Mouse (Mus musculus) hindbrain, embryonic 14.5 days (tissue): Measurements from ENCODE around the gene Sf1. TPM values are rescaled to one million over a fixed set of nuclear protein-coding genes. Genes with fewer than 3 reads are reported as not detected.
A peak's percentile ranks its signal among the peaks of the same experiment; 100 is the strongest.

Experiments used
- ATAC-seq: fragments of 200-750 bp; cut with Nextera tagmentation; 2 replicates; pipeline ENCODE4 v1.8.0; 2017; ENCODE audit warnings: moderate number of reproducible peaks, mild to moderate bottlenecking, moderate TSS enrichment, moderate library complexity; ENCODE audit not compliant: low FRiP score
- DNase-seq: peaks from one replicate; pipeline ENCODE4 v3.0.0-alpha.2; 2015; ENCODE audit warnings: low spot score
- H3K27ac ChIP-seq: fragments of 300-500 bp; sonication (generic); 2 replicates; pipeline ENCODE4 v1.5.1; 2014; ENCODE audit warnings: mild to moderate bottlenecking, moderate library complexity
- H3K27me3 ChIP-seq: fragments of 300-500 bp; sonication (generic); 2 replicates; pipeline ENCODE4 v1.6.1; 2014; ENCODE audit warnings: mild to moderate bottlenecking, low read length, mixed read lengths; ENCODE audit not compliant: control insufficient read depth, insufficient read depth
- H3K36me3 ChIP-seq: fragments of 300-500 bp; sonication (generic); replicated peaks from 2 replicates; pipeline ENCODE4 v1.6.1; 2014; ENCODE audit not compliant: control insufficient read depth, insufficient read depth
- H3K4me1 ChIP-seq: fragments of 300-500 bp; sonication (generic); replicated peaks from 2 replicates; pipeline ENCODE4 v1.6.1; 2014; ENCODE audit warnings: antibody characterized with exemption, low read length, mixed read lengths; ENCODE audit not compliant: control insufficient read depth, insufficient read depth
- H3K4me2 ChIP-seq: fragments of 300-500 bp; sonication (generic); replicated peaks from 2 replicates; pipeline ENCODE4 v1.6.1; 2014; ENCODE audit warnings: mild to moderate bottlenecking, moderate library complexity
- H3K4me3 ChIP-seq: fragments of 300-500 bp; sonication (generic); replicated peaks from 2 replicates; pipeline ENCODE4 v1.5.1; 2014; ENCODE audit warnings: mild to moderate bottlenecking, low read length
- H3K9ac ChIP-seq: fragments of 300-500 bp; sonication (generic); 2 replicates; pipeline ENCODE4 v1.6.1; 2014
- H3K9me3 ChIP-seq: fragments of 300-500 bp; sonication (generic); 2 replicates; pipeline ENCODE4 v1.6.1; 2016; ENCODE audit warnings: low read length; ENCODE audit not compliant: control insufficient read depth
- WGBS: fragments of 180-500 bp; shearing (Covaris S2); extraction: QIAGEN DNeasy Blood & Tissue Kit; methylation state at CpG from one replicate; pipeline ENCODE4 v1.1.7; 2014; 5-methylcytosine and 5-hydroxymethylcytosine counted together
- polyA plus RNA-seq: library from polyadenylated mRNA; unstranded; fragments of >200 nt; fragmentation: Nextera tagmentation; extraction: Ambion mirVana; gene quantifications from 2 replicates; pipeline ENCODE4 v1.2.1, GENCODE M21; 2014

Sf1 gene
- polyA plus RNA-seq, 1 experiment from 2014 or later: 103 TPM

DNA sequence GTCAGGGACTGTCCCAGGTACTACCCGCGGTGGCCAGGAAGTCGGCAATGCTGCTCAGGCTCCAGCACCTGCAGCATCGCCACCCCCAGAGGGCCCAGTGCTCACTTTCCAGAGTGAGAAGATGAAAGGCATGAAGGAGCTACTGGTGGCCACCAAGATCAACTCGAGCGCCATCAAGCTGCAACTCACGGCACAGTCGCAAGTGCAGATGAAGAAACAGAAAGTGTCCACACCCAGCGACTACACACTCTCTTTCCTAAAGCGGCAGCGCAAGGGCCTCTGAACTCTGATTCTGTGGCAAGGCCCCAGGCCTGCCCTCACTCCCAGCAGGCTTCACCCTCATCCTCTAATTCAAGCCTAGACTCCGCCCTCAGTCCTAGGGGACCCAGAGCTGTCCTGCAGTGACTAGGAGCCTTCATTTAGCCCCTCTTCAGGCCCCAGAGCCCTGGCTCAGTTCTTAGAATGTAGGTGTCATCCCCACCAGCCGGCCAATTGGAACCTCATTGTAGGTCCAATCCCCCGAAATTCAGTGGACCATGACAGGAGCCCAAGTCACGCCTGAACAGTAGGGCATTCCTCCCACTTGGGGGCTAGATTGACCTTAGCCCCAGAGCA is 23.5 kb upstream of the Sf1 start:
- Histone ChIP-seq H3K9ac (no peak overlapping the region), H3K4me2 (peak overlapping the region; percentile 83), H3K27me3 (no peaks in the 10 kb centered on the region), H3K27ac (no peak overlapping the region), H3K9me3 (no peaks in the 10 kb centered on the region), H3K36me3 (peaks cover 64% of the 10 kb centered on the region), H3K4me1 (peaks cover 26% of the 10 kb centered on the region), H3K4me3 (no peak overlapping the region)
- ATAC-seq: no peak
- DNase-seq: no peak
- 66% methylated on average over 15 of the region's 15 CpGs for WGBS

DNA sequence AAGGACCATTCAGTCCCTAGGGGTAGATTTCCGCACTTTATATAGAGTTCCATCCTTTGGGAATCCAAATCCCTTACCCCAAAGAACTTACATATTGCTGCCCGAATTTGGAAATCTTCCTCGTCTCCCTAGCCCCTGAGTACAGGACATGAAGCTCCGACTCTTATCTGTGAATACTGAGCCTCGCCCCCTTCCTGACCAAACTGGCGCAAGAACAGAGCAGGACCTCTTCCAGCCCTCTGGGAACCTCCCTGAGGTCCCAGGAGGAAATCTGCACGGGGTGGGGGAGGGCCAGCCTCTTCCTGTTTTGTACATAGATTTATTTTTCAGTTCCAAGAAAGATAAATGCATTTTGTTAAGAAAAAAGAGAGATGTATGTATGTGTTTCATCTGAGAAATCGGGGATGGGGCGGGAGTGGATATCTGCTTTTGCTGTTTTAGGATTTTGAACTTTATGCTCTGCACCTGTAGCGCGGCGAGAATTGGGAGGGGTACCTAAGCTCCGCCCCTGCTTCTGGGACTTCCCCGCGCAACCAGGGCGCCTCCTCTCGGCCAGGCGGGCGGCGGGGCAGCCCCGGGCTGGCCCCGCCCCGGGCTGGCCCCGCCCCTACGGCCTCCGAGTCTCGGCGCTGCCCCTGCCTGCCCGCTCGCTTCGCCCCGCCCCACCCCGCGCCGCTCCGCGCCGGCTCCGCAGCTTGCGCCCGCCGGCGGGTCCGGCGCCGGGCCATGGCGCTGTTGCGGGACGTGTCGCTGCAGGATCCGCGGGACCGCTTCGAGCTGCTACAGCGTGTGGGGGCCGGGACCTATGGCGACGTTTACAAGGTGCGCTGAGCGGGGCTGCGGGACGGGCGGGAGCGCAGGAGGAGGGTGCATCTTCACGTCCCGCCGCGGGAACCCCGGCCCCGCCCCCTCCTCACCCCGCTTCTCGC is 22.7 kb upstream of the Sf1 start, which contains the start of gene Map4k2:
Gene Map4k2, plus strand, starts transcription at position 612 of the 929 bp plus-strand sequence.
- H3K36me3 ChIP-seq: peaks cover 72% of the 10 kb centered on the region

DNA sequence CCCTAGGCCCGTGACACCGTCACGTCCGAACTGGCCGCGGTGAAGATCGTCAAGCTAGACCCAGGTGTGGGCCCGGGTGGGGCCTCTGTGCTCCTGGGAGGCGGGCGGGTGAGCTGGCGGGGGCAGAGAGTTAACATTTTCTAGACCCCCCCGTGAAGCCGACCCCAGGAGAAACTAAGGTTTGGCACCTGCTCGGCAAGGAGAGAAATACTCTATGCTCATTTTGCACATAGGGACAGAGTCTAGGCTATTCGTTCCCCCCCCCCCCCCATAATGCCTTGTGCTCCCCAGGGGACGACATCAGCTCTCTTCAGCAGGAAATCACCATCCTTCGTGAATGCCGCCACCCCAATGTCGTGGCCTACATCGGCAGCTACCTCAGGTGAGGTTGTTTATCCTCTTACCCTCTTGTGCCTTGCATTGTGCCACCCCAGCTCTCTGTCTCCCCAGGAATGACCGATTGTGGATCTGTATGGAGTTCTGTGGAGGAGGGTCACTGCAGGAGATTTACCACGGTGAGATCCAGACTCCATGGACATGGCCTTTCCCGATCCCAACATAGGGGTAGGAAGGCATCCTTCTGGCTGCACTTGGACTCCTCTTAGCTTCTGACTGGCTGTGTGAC is 21.9 kb upstream of the Sf1 start:
- H3K4me3 ChIP-seq: peak overlapping the region; percentile 55
- peak overlapping the region; percentile 83 for H3K4me2 ChIP-seq
- H3K9ac ChIP-seq: peak overlapping the region; percentile 62
- no peak overlapping the region for H3K27ac ChIP-seq
- WGBS: 12% methylated on average over 23 of the region's 23 CpGs
- H3K9me3 ChIP-seq: no peaks in the 10 kb centered on the region
- DNase-seq (no peak), ATAC-seq (no peak)
- H3K27me3 ChIP-seq: no peaks in the 10 kb centered on the region
- H3K36me3 ChIP-seq: peaks cover 80% of the 10 kb centered on the region
- peaks cover 15% of the 10 kb centered on the region for H3K4me1 ChIP-seq

More for the DNA sequence above, 22.7 kb upstream of the Sf1 start, which contains the start of gene Map4k2:
- H3K27ac ChIP-seq: no peak within 1 kb of the TSS
- H3K27me3 ChIP-seq: no peaks in the 10 kb centered on the region
- peak; percentile 69 for DNase-seq
- no peaks in the 10 kb centered on the region for H3K9me3 ChIP-seq
- peak; percentile 69 for ATAC-seq
- H3K4me2 ChIP-seq: peak within 1 kb of the TSS; percentile 83
- H3K4me1 ChIP-seq: peaks cover 23% of the 10 kb centered on the region
- WGBS: 19% methylated on average over 26 of the region's 72 CpGs
- H3K9ac ChIP-seq: peak within 1 kb of the TSS; percentile 62
- H3K4me3 ChIP-seq: peak within 1 kb of the TSS; percentile 55

DNA sequence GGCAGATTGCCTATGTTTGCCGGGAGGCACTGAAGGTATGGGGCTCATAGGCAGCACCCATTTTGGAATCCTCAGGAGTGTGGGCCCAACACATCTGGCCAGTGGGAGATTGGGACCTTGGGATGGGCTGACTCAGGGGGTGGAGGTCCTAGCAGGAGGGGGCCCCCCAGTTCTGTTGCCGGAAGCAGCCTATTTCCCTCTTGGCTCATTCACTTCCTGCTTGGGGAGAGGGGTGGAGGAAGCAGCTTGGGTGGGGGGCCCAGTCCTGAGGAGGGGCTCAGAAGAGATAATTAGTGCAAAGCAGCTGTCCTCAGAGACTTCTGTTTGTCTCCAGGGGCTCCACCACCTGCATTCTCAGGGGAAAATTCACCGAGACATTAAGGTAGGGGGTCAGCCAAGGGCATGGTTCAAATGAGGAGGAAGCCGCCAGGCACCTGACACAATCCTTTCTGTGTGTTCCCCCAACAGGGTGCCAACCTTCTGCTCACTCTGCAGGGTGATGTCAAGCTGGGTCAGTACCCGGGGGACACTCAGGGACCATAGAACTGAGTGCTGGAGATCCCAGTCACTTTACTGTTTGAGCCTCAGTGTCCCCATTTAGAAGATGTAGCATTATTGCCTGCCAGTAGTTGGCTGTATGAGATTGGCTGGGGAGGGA is 21.1 kb upstream of the Sf1 start:
- ATAC-seq: no peak
- 80% methylated on average over 5 of the region's 5 CpGs for WGBS

DNA sequence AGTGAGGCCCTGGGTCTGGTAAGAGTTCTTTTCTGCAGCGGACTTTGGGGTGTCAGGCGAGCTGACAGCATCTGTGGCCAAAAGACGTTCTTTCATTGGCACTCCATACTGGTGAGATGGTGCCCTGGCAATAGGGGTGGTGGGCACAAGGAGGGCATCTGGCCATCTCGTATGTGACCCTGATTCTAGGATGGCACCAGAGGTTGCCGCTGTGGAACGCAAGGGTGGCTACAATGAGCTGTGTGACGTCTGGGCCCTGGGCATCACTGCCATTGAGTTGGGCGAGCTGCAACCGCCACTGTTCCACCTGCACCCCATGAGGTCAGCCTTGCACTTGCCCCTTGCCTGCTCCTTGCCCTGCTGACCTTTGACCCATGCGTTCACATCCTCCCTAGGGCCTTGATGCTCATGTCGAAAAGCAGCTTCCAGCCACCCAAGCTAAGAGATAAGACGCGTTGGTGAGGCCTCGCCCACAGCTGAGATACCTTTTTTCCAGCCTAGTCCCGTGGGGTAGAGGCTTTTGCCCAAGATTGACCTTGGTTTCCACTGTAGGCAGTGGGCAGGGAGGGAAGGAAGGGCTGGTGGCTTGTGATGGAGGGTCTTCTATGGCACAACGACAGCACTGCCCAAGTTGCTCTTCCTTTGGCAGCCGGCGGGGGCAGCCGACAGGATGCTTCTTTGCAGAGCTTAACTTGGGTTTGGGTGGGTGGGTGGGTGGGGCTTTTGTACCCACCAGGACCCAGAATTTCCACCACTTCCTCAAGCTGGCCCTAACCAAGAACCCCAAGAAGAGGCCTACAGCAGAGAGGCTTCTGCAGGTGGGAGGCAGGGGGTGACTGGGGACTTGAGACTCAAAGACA is 20.2 kb upstream of the Sf1 start:
- no peak overlapping the region for H3K27ac ChIP-seq
- no peak overlapping the region for H3K4me2 ChIP-seq
- H3K9me3 ChIP-seq: no peaks in the 10 kb centered on the region
- H3K27me3 ChIP-seq: no peaks in the 10 kb centered on the region
- DNase-seq (no peak), ATAC-seq (no peak)
- peaks cover 10% of the 10 kb centered on the region; the same call in 1 of the 2 replicates for H3K4me1 ChIP-seq
- no peak overlapping the region for H3K4me3 ChIP-seq
- peaks cover 79% of the 10 kb centered on the region for H3K36me3 ChIP-seq
- no peak overlapping the region for H3K9ac ChIP-seq
- 88% methylated on average over 19 of the region's 19 CpGs for WGBS

More for the DNA sequence above, 21.1 kb upstream of the Sf1 start:
- peaks cover 10% of the 10 kb centered on the region; the same call in 1 of the 2 replicates for H3K4me1 ChIP-seq
- 0 out of 2 replicates have a peak overlapping the region, but pooled peaks have one; percentile 83 for H3K4me2 ChIP-seq
- H3K27ac ChIP-seq: no peak overlapping the region
- H3K4me3 ChIP-seq: no peak overlapping the region
- H3K9ac ChIP-seq: no peak overlapping the region
- H3K27me3 ChIP-seq: no peaks in the 10 kb centered on the region
- no peaks in the 10 kb centered on the region for H3K9me3 ChIP-seq
- peaks cover 80% of the 10 kb centered on the region for H3K36me3 ChIP-seq
- DNase-seq: no peak

DNA sequence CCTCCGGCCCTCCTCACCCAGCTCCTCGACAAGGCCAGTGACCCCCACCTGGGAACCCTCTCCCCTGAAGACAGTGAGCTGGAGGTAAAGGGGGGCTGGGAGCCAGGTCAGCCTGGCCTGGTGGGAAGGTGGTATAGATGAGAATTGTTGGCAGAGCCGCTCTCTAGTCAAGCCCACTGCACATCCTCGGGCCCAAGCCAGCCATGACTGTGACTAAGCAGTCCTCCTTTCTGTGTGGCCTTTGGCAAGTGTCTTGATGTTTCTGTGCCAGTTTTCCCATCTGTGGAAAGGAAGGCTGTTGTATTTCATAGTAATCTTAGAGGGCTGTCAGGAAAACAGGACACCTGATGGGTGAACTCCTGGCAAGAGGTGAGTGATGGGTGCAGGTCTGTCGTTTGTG is 19.5 kb upstream of the Sf1 start:
- no peak for DNase-seq
- Histone ChIP-seq H3K9me3 (no peaks in the 10 kb centered on the region), H3K36me3 (peaks cover 74% of the 10 kb centered on the region), H3K4me1 (peaks cover 10% of the 10 kb centered on the region; the same call in 1 of the 2 replicates), H3K4me3 (no peak overlapping the region), H3K9ac (no peak overlapping the region), H3K27me3 (no peaks in the 10 kb centered on the region), H3K27ac (no peak overlapping the region), H3K4me2 (no peak overlapping the region)
- no peak for ATAC-seq
- WGBS: 85% methylated on average over 5 of the region's 5 CpGs

DNA sequence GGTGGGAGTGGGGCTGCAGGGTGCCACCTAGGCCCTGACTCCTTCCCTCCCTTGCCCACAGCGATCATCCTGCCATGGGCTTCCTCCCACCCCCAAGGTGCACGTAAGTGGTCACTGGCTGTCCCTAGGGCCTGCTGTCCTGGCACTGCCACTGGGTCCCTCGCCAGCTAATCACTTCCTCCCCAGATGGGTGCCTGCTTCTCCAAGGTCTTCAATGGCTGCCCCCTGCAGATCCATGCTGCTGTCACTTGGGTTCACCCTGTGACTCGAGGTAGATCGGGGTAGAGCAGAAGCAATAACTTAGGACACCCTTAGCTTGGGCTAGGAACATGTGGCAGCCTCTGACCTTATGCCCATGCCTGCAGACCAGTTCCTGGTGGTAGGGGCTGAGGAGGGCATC is 17.5 kb upstream of the Sf1 start:
- Histone ChIP-seq H3K27me3 (no peaks in the 10 kb centered on the region), H3K27ac (no peak overlapping the region), H3K9me3 (no peaks in the 10 kb centered on the region), H3K4me3 (no peak overlapping the region), H3K36me3 (peaks cover 74% of the 10 kb centered on the region), H3K9ac (no peak overlapping the region), H3K4me2 (no peak overlapping the region), H3K4me1 (peaks cover 5% of the 10 kb centered on the region; the same call in 1 of the 2 replicates)
- no peak for ATAC-seq
- no peak for DNase-seq
- 91% methylated on average over 5 of the region's 5 CpGs for WGBS

DNA sequence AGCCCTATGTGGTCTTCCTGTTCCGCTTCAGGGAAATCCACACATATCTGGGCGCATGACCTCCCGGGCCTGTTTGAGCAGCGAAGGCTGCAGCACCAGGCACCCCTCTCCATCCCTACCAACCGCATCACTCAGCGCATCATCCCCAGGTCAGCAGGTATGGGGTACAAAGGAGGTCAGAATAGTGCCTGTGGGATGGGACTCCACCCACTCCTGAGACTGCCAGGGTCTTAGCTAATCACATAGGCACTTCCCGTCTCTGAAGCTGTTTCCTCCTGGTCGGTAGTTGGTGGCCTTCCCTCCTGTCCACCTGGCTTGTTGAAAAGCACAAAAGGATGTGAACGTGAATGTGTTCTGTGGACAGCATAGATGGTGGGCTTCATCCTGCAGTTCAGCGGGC is 16.8 kb upstream of the Sf1 start:
- H3K27ac ChIP-seq: no peak overlapping the region
- H3K36me3 ChIP-seq: peaks cover 80% of the 10 kb centered on the region
- no peak for ATAC-seq
- H3K4me2 ChIP-seq: no peak overlapping the region
- DNase-seq: no peak
- no peaks in the 10 kb centered on the region; the same call in 1 of the 2 replicates for H3K4me1 ChIP-seq
- no peak overlapping the region for H3K9ac ChIP-seq
- no peaks in the 10 kb centered on the region for H3K27me3 ChIP-seq
- no peak overlapping the region for H3K4me3 ChIP-seq
- H3K9me3 ChIP-seq: no peaks in the 10 kb centered on the region
- WGBS: 90% methylated on average over 10 of the region's 10 CpGs
